Mouse (Mus musculus) bone marrow macrophage, adult 2 months (primary cell): Measurements from ENCODE around the gene Simc1.

Experiments used
- CTCF ChIP-seq: IDR thresholded peaks from 2 replicates; pipeline ENCODE4 v1.5.1; 2012; ENCODE audit warnings: low read depth, mild to moderate bottlenecking, low read length, moderate library complexity
- POLR2A ChIP-seq: IDR thresholded peaks from 2 replicates; pipeline ENCODE4 v1.6.1; 2012; ENCODE audit warnings: mild to moderate bottlenecking, low read depth, low read length, borderline replicate concordance

DNA sequence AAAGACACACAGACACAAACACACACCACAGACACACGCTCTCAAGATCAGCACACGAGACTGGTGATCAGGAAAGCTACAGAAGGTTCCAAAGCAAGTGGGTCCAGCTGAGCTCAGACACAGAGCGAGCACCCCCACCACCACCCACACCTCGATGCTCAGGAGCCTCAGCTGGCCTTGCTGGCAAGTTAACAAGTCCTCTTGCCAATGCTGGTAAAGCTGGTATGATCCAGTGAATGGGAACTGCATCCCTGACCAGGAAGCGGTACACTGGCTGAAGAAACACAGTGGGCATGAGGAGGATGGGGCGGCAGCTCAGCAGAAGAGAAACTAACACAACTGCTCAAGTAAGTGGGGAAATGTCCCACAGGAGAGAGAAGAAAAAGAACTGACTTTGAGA lies 12.2 kb upstream of the Simc1 start:
- no peak for TF ChIP-seq POLR2A
- TF ChIP-seq CTCF = no peak
